Mouse (Mus musculus) embryo, embryonic 10.5 days (tissue): ENCODE measurements around the gene Fbln2.

ENCODE experiments used
- DNase-seq: peaks from one replicate; pipeline ENCODE4 v3.0.0-alpha.2; 2015; ENCODE audit warnings: low spot score

Gene Fbln2

DNA sequence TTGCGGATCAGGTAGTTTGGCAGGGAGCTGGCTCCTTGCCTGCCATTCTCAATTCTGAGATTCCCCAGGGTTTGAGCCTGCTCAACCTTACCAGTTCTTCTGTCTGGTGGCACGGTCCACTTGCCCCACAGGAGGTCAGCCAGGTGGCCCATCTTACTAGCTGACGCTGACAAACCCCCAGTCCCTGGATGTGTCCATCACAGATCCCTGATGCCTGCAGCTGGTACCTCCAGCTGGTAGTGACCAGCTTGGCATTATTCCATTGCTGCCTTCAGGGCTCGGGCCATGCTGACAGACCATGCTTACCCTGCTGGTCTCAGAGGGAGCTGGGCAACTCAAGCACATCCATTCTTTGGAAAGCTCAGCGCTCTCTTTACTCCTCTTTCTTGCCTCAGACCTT lies 18.7 kb downstream of the Fbln2 start:
- no peak for DNase-seq

DNA sequence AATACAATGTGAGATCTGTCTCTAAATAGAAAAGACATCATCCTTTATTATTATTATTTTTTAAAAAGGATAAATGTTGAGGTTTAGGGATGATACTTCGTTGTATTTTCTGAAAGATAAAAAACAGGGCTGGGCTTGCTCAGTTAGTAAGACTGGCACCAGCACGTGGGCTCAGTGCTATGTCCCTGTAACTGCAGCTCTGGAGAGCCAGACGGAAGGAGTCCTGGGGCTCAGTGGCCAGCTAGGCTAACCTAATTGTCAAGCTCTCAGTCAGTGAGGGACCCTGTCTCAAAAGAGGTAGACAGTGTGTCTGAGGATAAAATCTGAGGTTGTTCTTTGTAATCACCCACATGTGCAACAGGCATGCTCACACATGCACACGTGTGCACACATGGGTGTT lies 19.3 kb downstream of the Fbln2 start:
- DNase-seq = no peak

DNA sequence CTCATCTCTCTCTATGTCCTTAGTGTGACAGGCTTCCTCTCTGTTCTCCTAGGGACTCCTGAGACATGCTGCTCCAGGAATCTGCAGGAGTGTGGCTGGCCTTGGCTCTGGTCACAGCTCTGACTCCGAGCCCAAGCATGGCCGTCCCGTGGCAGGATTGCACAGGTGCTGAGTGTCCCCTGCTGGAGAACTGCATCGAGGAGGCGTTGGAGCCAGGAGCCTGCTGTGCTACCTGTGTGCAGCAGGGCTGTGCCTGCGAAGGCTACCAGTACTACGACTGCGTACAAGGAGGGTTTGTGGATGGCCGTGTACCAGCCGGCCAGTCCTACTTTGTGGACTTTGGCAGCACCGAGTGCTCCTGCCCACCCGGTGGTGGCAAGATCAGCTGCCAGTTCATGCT lies 20.8 kb downstream of the Fbln2 start:
- no peak for DNase-seq

DNA sequence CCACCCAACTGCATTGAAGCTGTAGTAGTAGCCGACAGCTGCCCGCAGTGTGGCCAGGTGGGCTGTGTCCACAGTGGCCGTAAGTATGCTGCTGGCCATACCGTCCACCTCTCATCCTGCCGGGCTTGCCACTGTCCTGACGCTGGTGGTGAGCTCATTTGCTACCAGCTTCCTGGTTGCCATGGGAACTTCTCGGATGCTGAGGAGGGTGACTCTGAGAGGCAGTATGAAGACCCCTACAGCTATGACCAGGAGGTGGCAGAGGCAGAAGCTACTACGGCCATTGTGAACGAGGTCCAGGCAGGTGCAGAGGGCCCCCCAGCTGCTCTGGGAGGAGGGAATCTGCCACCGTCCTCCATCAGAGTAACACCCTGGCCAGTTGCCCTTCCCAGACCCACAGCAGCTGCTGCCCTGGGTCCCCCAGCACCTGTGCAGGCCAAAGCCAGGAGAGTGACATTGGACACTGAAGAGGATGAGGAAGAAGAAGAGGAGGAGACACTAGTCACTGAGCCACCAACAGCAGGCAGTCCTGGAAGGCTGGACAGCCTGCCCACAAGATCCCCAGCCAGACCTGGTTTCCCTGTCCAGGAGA lies 21.3 kb downstream of the Fbln2 start:
- DNase-seq = no peak

DNA sequence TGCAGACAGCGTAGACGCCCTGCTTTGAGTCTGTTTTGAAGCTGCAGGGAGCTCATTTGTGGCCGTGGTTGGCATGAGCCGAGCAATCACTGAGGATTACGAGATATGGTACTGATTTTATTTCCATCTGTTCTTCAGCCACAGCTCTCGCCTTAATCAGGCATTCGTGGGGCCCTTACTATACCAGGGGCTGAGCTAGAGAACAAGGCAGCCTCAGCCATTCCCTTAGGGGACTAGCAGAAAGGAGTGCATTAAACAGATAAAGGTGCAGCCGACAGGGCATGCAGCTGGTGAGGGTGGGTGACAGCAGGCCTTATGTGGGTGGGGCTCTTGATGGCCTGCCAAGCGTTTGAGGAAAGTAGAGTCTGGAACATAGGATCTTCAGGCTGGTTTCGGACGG lies 23.8 kb downstream of the Fbln2 start:
- no peak for DNase-seq

DNA sequence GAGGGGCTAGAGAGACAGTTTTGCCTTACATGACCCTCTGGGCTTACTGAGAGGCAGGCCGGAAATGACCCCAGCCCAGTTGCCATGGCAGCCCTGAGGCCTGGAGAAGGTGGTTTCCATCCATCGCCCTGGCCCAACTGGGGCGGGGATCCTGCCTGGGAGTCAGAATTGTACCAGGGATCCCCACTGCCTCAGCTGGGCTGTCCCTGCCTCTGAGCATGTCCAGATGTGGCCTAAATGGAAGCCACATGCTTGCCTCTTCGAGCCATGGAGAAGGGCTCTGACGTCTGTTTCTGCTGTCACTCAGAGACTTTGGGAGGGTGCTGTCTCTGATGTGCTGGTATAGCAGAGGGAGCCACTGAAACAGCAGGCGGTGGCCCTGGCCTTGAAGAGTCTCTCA lies 24.2 kb downstream of the Fbln2 start:
- peak; percentile 84 for DNase-seq

DNA sequence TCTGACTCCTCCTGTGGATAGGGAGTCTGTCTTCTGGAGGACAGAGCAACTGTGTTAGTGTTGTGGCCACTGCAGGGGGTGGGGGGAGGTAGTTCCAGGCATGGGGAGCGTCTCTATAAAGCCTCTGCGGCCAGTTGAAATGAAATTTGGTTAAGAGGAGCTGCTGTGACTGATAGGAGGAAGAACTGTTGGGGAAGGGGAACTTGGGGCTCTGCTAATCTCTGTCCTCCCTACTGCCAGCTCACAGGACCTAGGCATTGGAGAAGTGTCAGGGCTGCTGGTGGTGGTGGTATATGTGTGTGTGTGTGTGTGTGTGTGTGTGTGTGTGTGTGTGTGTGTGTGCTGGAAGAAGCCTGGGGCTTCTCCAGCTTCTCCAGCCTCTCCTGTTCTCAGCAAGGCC lies 25.0 kb downstream of the Fbln2 start:
- DNase-seq = no peak

DNA sequence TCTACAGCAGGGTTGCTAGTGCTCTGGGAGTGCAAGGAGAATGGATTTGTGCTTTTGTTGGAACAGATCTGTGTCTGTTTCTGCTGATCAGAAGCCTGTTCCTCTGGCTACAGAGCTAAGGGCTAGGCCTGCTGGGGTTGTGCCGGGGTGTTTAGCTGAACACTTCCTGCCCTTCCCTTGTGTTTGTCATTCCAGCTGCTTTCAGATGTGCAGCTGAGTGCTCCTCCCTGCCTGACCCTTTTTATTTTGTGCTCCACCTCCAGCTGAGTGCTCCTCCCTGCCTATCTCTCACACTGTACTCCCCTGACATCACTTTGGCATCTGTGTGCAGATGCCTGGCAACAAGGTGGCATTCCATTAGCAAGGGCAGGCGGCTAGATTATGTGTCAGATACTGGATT lies 28.3 kb downstream of the Fbln2 start:
- DNase-seq = no peak

DNA sequence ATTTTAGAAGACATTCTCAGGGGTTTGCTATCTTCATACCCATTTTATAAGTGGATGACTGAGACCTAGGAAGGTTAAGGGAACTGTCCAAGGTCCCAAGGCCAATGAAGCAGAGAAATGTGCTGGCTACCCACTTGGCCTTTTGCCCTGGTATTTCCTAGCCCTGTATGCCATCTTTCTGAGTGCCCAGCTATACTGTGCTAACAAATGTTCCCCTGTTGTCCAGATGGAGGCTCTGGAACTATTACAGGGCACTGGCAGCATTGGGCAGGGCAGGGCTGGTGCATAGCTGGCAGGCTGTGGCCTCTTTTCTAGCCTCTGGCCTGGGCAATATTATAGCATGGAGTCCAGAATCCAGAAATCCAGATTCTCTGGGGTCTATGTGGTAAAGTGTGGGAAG lies 28.7 kb downstream of the Fbln2 start:
- no peak for DNase-seq

DNA sequence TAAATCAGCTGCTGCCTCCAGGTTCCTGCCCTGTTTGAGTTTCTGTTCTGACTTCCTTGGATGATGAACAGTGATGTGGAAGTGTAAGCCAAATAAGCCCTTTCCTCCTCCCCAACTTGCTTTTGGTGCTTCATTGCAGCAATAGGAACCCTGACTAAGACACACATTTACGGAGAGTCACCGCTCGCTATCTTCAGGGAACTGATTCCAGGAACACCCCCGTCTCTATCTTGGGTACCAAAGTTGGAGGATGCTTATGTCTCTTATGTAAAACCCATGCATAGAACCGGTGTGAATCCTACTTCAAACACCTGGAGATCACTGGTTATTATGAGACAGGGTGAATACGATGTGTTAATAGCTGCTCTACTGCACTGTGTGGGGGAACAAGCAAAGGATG lies 31.1 kb downstream of the Fbln2 start:
- no peak for DNase-seq

DNA sequence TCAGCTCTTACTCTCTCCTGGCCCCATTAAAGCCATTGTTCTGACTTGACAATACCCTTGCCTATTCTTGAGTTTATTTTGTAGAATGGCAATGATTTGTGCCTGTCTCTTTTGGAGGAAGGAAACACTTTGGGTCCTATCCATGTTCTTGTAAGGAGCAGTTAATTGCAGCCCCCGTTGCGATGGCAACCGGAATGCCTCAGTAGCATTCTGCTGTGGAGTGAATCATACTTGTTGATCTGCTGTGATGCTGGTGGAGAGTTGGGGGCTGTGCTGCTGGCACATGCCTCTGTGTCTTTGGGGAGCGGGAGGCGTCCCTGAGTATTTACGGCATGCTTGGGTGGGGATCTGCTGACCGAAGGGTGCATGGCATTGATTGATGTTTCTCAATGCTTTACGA lies 32.1 kb downstream of the Fbln2 start:
- no peak for DNase-seq

DNA sequence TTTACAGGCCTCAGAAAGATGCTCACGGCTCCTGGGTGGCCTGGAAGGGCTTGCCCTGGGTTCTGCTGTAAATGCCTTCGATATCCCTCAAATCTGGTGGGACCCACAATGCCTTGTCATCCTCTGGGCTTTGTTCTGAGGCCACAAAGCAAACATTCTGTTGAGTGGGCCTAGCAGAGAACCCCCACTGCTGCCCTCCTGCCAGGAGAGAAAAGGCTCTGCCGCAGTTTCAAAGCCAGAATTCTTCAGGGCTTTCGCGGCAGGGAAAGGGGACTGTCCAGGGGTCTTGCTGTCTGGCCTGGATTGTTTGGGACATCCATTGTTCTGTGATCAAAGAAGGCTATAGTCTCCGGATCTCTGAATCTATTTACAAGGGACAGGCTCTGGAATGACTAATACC lies 33.1 kb downstream of the Fbln2 start:
- DNase-seq = peak; percentile 45

DNA sequence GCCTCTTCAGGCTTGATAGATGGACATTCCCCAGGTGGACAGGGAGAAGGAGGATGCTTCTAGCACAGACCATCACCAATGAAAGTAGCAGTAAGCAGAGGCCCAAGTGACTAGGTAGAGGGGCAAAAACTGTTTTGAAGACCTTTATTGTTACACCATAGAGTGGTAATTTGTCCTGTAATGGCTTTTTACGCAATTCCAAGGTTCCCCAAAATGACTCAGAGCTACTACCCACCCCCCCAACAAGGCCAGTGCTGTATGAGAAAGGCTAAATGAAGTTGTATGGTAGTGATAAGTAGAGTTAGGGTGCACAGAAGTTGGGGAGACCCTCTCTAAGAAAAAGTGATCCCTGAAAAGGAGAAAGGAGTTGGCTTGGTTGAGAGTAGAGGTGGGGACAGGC lies 35.1 kb downstream of the Fbln2 start:
- no peak for DNase-seq

DNA sequence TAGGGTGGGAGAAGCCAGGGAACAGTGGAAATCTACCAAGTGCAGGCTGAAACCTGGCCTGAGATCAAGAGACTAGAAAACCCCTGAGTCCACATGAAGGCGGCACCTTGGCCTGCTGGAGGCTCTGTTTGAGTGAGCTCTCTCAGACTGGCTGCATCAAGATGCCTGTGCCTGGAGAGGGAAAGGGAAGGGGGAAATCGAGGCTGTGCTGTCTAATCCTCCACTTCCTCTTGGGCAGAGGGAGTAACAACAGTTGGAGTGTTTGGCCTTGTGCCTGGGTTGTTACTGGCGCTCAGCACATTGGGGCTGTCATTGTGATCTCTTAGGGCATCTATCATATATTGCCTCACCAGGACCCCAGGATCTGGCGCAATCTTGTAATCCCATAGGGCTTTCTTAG lies 36.4 kb downstream of the Fbln2 start:
- DNase-seq = no peak

DNA sequence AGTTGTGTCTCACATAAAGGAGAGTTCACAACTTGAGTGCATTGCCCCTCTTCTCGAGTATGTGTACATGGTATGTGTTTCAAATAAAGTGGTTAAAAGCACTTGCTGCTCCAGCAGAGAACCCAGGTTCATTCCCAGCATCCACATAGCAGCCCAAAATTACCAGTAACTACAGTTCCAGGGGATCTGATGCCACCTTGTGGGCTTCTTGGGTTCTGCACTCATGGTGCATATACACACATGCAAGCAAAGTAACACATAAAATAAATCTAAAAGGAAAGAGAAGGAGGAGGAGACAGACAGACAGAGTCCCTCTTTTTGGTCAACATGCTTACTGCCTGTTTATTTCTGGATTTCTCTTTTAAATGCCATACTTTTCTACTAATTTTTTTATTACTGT lies 37.5 kb downstream of the Fbln2 start:
- no peak for DNase-seq

DNA sequence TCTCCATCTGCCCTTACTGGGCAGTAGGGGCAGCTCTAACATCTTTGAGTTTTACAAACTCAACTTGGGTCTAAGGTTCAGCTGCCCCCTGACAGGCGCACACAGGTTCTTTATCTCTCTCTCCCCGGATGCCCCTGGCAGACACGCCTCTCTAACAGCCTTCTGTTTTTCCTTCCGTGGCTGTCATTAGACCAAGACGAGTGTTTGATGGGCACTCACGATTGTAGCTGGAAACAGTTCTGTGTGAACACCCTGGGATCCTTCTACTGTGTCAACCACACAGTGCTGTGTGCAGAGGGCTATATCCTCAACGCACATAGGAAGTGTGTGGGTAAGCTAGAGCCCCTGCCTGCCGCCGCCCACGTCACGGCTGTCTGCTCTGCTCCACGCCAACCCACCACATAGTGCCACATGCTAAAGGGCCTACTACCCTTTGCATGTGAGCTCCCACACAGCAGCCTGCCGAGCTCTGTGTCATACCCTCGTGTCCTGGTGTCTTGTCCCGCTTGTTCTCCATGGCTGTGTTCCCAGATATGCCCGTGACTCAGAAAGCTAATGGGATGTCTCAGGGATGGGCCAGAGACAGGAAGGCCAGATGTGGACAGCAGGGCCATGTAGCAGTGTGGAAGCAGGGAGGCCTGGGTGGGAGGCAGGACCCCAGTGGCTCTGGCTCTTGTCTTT lies 47.3 kb downstream of the Fbln2 start:
- DNase-seq = no peak

DNA sequence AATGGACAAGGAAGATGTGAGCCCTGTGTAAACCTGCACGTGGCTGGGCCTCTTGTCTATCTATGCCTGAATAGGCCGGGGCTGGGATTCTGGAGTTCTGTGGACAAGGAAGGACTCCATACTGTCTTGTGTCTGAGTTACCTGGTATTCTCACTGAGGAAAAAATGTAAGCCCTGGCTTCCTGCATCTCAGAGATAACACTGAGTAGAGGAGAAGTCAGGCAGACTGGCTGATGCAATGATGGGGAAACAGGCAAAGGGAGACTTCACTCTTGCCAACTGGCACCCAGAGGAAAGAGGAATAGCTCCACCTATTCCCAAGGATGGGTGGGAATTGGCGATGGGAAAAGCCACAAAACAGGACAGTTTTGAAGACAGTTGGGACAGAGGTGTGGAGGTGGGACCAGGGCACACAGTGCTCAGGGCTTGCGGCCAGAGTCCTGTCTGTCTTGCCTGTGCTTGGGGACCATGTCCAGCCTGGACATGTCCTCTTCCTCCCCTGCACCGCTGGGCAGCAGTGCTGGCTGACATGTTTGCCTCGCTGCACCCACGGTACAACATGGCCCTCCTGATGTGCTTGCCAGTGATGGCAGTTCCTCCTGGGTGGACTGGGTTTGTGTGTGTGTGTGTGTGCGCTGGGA lies 48.2 kb downstream of the Fbln2 start:
- DNase-seq = no peak

DNA sequence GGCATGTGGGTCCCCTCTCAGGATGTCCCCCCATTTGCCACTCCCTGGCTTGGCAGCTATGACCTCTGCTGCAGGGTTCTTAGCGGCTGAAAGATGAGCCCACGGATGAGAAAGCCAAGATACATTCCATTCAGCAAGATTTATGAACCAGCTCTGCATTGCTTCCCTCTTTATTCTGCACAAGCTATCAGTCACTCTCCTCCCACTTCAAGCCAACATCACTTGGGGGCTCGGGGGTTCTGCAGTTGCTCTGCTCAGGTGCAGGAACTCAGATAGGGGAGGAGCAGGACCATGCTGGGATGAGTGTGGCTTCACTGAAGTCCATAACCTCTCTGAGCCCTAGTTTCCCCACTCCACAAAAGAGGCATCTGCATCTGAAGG lies 48.7 kb downstream of the Fbln2 start:
- DNase-seq = no peak

DNA sequence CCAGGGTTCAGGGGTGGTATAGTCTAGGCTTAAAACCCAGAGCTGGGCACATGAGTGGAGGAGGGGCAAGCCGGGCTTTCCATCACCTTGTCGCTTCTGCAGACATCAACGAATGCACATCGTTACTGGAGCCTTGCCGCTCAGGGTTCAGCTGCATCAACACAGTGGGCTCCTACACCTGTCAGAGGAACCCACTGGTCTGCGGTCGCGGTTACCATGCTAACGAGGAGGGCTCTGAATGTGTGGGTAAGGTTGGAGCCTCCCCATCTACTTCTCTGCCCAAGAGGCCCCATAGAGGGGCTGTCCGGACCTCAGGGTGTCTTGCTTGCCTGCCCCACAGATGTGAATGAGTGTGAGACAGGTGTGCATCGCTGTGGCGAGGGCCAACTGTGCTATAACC lies 53.4 kb downstream of the Fbln2 start:
- DNase-seq = no peak

DNA sequence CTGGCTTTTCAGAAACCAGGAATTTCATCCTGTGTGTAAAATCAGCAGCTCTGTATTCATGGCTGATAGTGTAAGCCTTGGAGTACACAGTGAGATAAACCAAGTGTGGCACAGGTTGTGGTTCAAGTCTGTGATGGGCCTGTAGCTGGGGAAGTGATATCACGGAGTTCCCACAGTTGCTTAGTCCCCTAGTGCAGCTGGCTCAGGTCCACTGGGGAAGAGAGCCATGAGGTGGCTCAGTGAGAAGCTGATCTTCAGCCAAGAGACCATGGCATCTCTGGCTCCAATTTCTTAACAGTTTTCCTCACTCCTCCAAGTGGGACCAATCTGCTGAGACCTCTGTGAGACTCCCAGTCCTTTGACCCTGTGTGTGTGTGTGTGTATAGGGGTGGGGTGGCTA lies 54.4 kb downstream of the Fbln2 start:
- no peak for DNase-seq

DNA sequence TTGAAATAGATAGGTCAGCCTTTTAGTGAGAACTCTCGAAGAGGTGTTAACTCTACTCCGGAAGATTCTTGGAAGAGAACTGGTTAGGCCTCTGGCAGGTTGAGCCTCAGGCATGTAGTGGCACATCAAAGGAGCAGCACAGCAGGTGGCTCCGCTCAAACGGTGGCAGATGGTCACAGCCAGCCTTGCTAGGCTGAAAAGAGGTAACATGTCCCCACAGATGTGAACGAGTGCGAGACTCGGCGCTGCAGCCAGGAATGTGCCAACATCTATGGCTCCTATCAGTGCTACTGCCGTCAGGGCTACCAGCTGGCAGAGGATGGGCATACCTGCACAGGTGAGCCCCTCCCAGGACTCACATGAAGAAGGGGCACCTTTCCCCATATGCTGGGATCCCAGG lies 56.1 kb downstream of the Fbln2 start:
- DNase-seq = no peak

DNA sequence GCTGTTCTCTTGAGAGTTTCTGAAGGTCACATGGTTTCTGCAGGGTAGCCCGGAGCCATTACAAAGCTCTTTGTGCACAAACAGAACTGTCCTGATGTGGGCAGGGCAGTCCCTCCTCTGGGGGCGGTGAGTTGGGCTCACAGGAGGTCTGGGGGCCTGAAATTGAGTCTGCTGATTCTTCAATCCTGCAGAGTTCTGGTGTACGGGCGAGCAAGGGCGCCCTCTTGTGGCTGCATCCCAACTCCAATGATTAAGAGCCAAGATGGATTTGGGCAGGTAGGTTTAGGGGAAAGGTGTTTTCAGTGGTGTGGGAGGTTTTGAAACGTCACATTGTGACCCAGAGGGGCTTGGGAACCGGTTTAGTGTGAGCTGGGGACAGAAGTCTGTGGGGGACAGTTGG lies 65.3 kb downstream of the Fbln2 start:
- peak; percentile 84 for DNase-seq

DNA sequence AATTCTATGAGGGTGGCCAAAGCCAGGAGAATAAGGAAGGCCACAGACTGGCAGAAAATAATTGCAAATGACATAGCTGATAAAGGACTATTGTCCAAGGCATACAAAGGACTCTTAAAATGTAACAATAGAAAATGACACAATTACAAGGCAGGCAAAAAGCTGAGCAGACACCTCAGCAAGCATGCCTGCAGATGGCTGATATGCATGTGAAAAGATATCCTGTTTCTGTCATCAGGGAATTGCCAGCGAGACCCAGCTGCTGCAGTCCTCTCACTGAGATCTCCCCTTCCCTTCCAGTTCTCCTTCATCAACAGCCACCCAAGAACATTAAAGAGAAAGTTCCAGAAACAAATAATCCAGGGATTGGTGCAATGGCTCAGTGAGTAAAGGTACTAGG lies 66.0 kb downstream of the Fbln2 start:
- DNase-seq = no peak

DNA sequence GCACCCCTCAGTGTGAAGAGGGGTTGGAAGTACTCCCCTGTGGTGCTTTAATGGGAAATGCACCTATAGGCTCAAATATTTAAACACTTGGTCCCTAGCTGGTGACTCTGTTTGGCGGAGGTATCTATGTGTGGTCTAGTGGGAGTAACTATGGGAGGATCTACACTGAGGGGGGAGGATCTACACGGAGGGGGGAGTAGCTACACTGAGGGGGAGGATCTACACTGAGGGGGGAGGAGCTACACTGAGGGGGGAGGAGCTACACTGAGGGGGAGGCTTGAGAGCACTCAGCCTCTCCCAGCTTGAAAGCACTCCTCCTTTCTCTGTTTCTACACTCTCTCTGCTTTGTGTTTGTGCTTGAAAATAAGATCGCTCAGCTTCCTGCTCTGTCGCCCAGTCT lies 67.2 kb downstream of the Fbln2 start:
- DNase-seq = no peak
